Mouse (Mus musculus) midbrain, embryonic 16.5 days (tissue): ENCODE measurements at regions not wholly inside any gene's neighbourhood (a gene's known extent, or its start where the extent isn't known, plus 50 kb on each side); places are given as distances from the start of the nearest gene placed in this dataset.

Experiments
- ATAC-seq: fragments of 200-750 bp; cut with Nextera tagmentation; 2 replicates; pipeline ENCODE4 v1.8.0; 2017; ENCODE audit warnings: moderate TSS enrichment
- H3K27ac ChIP-seq: fragments of 300-500 bp; sonication (generic); 2 replicates; pipeline ENCODE4 v1.5.1; 2014; ENCODE audit warnings: mild to moderate bottlenecking, low read length, mixed read lengths
- H3K27me3 ChIP-seq: fragments of 300-500 bp; sonication (generic); 2 replicates; pipeline ENCODE4 v1.6.1; 2014; ENCODE audit warnings: low read depth, low read length, mixed read lengths; ENCODE audit not compliant: control insufficient read depth, insufficient read depth
- H3K36me3 ChIP-seq: fragments of 300-500 bp; sonication (generic); 2 replicates; pipeline ENCODE4 v1.6.1; 2014; ENCODE audit warnings: mild to moderate bottlenecking, low read length, moderate library complexity, mixed read lengths; ENCODE audit not compliant: control insufficient read depth, insufficient read depth
- H3K4me1 ChIP-seq: fragments of 300-500 bp; sonication (generic); 2 replicates; pipeline ENCODE4 v1.6.1; 2014; ENCODE audit warnings: mild to moderate bottlenecking, low read length, mixed read lengths; ENCODE audit not compliant: control insufficient read depth, insufficient read depth
- H3K4me2 ChIP-seq: fragments of 300-500 bp; sonication (generic); 2 replicates; pipeline ENCODE4 v1.6.1; 2014; ENCODE audit warnings: mild to moderate bottlenecking, low read length, mixed read lengths
- H3K4me3 ChIP-seq: fragments of 300-500 bp; sonication (generic); 2 replicates; pipeline ENCODE4 v1.5.1; 2014; ENCODE audit warnings: low read depth, mild to moderate bottlenecking, low read length, moderate library complexity, mixed read lengths
- H3K9ac ChIP-seq: fragments of 300-500 bp; sonication (generic); 2 replicates; pipeline ENCODE4 v1.6.1; 2014; ENCODE audit warnings: low read depth, low read length, mixed read lengths
- H3K9me3 ChIP-seq: fragments of 300-500 bp; sonication (generic); replicated peaks from 2 replicates; pipeline ENCODE4 v1.6.1; 2014; ENCODE audit warnings: mild to moderate bottlenecking, low read length, mixed read lengths; ENCODE audit not compliant: control insufficient read depth, poor library complexity, severe bottlenecking
- WGBS: fragments of 180-500 bp; shearing (Covaris S2); extraction: QIAGEN DNeasy Blood & Tissue Kit; methylation state at CpG from one replicate; pipeline ENCODE4 v1.1.7; 2014; 5-methylcytosine and 5-hydroxymethylcytosine counted together

GRCm38 (mm10) chr3:52929827-52930605, 87.0 kb downstream of the Cog6 start:
- 79% methylated on average over 13 of the region's 13 CpGs for WGBS
- Histone ChIP-seq H3K36me3 (no peaks in the 10 kb centered on the region), H3K9me3 (no peaks in the 10 kb centered on the region), H3K9ac (no peak overlapping the region), H3K4me2 (no peak overlapping the region), H3K4me3 (no peak overlapping the region), H3K27ac (no peak overlapping the region), H3K4me1 (peaks cover 6% of the 10 kb centered on the region; the same call in 1 of the 2 replicates), H3K27me3 (no peaks in the 10 kb centered on the region; the same call in 1 of the 2 replicates)
- ATAC-seq, result no peak

- no peak for ATAC-seq
- H3K36me3 ChIP-seq, result no peaks in the 10 kb centered on the region
- no peak overlapping the region for H3K9ac ChIP-seq
- peaks cover 6% of the 10 kb centered on the region; the same call in 1 of the 2 replicates for H3K4me1 ChIP-seq
- no peaks in the 10 kb centered on the region for H3K9me3 ChIP-seq
- WGBS, result 67% methylated on average over 12 of the region's 12 CpGs
- no peaks in the 10 kb centered on the region for H3K27me3 ChIP-seq
- no peak overlapping the region for H3K4me3 ChIP-seq
- H3K4me2 ChIP-seq, result no peak overlapping the region
- H3K27ac ChIP-seq, result no peak overlapping the region
Measured at GRCm38 (mm10) chr3:52927361-52927841, 89.6 kb downstream of the Cog6 start.

- WGBS, result 20% methylated on average over 3 of the region's 3 CpGs
- no peak overlapping the region for H3K4me2 ChIP-seq
- H3K4me1 ChIP-seq, result peaks cover 6% of the 10 kb centered on the region; the same call in 1 of the 2 replicates
- H3K27me3 ChIP-seq, result no peaks in the 10 kb centered on the region
- H3K36me3 ChIP-seq, result no peaks in the 10 kb centered on the region
- no peaks in the 10 kb centered on the region for H3K9me3 ChIP-seq
- H3K9ac ChIP-seq, result no peak overlapping the region
- H3K4me3 ChIP-seq, result no peak overlapping the region
- ATAC-seq, result no peak
- no peak overlapping the region for H3K27ac ChIP-seq
Measured at GRCm38 (mm10) chr3:52926549-52926948, 90.5 kb downstream of the Cog6 start.

- H3K4me2 ChIP-seq, result no peak overlapping the region
- no peaks in the 10 kb centered on the region for H3K9me3 ChIP-seq
- H3K27me3 ChIP-seq, result no peaks in the 10 kb centered on the region
- H3K4me1 ChIP-seq, result peaks cover 6% of the 10 kb centered on the region; the same call in 1 of the 2 replicates
- H3K36me3 ChIP-seq, result no peaks in the 10 kb centered on the region
- H3K9ac ChIP-seq, result no peak overlapping the region
- WGBS, result 70% methylated on average over 3 of the region's 3 CpGs
- no peak for ATAC-seq
- H3K27ac ChIP-seq, result no peak overlapping the region
- no peak overlapping the region for H3K4me3 ChIP-seq
Measured at GRCm38 (mm10) chr3:52925223-52925622, 91.8 kb downstream of the Cog6 start.

- H3K4me3 ChIP-seq, result no peak overlapping the region
- H3K36me3 ChIP-seq, result no peaks in the 10 kb centered on the region
- no peak overlapping the region for H3K9ac ChIP-seq
- WGBS, result 24% methylated on average over 2 of the region's 2 CpGs
- H3K4me1 ChIP-seq, result peaks cover 6% of the 10 kb centered on the region; the same call in 1 of the 2 replicates
- no peak overlapping the region for H3K4me2 ChIP-seq
- ATAC-seq, result no peak
- no peaks in the 10 kb centered on the region for H3K27me3 ChIP-seq
- no peaks in the 10 kb centered on the region; the same call in 1 of the 2 replicates for H3K9me3 ChIP-seq
- no peak overlapping the region for H3K27ac ChIP-seq
Measured at GRCm38 (mm10) chr3:52924631-52925030, 92.4 kb downstream of the Cog6 start.

GRCm38 (mm10) chr3:52923824-52924559, 93.0 kb downstream of the Cog6 start:
- Histone ChIP-seq H3K4me1 (peaks cover 6% of the 10 kb centered on the region; the same call in 1 of the 2 replicates), H3K4me3 (no peak overlapping the region), H3K9me3 (no peaks in the 10 kb centered on the region; the same call in 1 of the 2 replicates), H3K36me3 (no peaks in the 10 kb centered on the region), H3K4me2 (no peak overlapping the region), H3K27ac (no peak overlapping the region), H3K27me3 (no peaks in the 10 kb centered on the region), H3K9ac (no peak overlapping the region)
- WGBS, result 78% methylated on average over 4 of the region's 4 CpGs
- ATAC-seq, result no peak

GRCm38 (mm10) chr3:52922411-52922810, 94.6 kb downstream of the Cog6 start:
- H3K36me3 ChIP-seq, result no peaks in the 10 kb centered on the region
- H3K27me3 ChIP-seq, result no peaks in the 10 kb centered on the region
- no peak overlapping the region for H3K27ac ChIP-seq
- H3K4me2 ChIP-seq, result no peak overlapping the region
- peaks cover 6% of the 10 kb centered on the region; the same call in 1 of the 2 replicates for H3K4me1 ChIP-seq
- H3K4me3 ChIP-seq, result no peak overlapping the region
- no peak overlapping the region for H3K9ac ChIP-seq
- no peak for ATAC-seq
- 85% methylated on average over 8 of the region's 8 CpGs for WGBS
- H3K9me3 ChIP-seq, result no peaks in the 10 kb centered on the region; the same call in 1 of the 2 replicates

- Histone ChIP-seq H3K9me3 (0 out of 2 replicates have a peak, but pooled peaks cover 4% of the 10 kb centered on the region), H3K36me3 (no peaks in the 10 kb centered on the region), H3K4me1 (no peaks in the 10 kb centered on the region), H3K4me3 (no peak overlapping the region), H3K9ac (no peak overlapping the region), H3K27ac (no peak overlapping the region), H3K27me3 (no peaks in the 10 kb centered on the region), H3K4me2 (no peak overlapping the region)
- 89% methylated on average over 3 of the region's 3 CpGs for WGBS
- no peak for ATAC-seq
Measured at GRCm38 (mm10) chr3:52906823-52907564, 110.0 kb downstream of the Cog6 start.
